Mouse (Mus musculus) NIH3T3 (cell line): ENCODE data around the gene Morc2b.
A peak's percentile ranks its signal among the peaks of the same experiment; 100 is the strongest.
"Not testable (repeated sequence)": the region's sequence is repeated elsewhere in the genome, so short reads cannot be mapped to it uniquely, and the experiment has no call there.

Experiments used
- DNase-seq: peaks from one replicate; pipeline ENCODE4 v3.0.0-alpha.2; 2012; ENCODE audit warnings: low read depth

Gene Morc2b

DNA sequence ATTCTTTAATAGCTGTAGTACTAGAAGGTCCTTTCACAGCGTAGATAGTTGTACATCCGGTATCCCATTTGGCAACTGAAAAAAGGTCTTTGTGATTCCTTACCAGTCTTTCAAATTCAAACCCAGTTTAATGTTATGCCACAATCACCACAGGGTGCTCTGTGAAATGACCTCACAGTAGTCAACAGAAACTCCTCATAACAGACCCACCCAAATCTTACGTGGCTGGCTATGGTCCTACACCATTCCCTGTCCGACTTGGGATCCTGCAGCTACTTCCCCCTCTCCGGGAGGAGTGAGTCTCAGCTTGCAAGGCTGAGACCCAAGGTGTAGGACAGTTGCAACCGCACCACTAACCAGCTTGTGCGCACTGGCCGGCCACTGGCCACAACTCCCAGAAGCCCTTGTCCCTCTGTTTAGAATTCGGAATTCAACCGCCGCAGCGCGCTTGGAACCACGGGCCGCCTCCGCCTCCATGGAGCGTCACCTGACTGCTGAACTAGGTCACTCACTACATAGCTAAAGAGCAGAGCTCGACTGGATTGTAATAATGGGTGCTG, at the start of gene Morc2b:
Morc2b (minus strand) TSS at position 423 of the 560 bp plus-strand sequence.
- no peak for DNase-seq

DNA sequence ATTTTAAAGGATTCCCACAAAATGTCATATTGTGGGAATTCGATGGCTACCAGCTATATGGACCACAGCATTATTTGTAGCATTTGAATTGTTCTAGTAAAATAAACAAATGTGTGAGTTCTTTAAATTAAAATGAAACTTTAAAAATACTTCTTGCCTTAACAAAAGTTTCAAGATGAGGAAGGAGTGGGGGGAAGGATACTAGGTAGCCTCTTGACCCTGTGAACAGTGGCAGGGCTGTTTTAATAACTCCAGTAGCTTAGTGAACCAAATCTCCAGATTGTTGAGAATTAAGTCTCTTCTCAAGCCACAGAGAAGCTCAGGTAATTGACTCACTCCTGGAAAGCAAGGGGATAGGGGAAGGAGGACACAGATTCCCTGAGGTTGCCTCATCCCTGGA, 28.7 kb upstream of the Morc2b start, which contains the start of gene Olfr55:
Olfr55 (plus strand) TSS at position 301 of the 400 bp plus-strand sequence.
- DNase-seq: not testable (repeated sequence)

DNA sequence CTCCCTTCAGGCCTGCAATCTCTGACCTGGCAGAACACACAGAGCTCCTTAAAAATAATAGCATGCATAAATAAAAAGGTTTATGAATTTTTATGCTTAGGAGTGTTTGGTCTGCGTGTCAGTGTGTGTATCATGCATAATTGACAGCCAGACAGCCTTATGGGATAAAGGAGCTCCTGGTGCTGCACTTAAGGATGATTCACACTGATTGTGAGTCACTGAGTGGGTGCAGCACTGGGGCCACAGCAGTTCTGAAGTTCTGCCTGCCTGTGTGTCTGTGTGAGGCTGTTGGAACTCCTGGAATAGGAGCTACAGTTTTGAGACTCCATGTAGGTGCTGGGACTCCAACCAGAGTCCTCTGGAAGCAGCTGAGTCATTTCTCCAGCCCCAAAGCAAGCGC, 13.2 kb downstream of the Morc2b start:
- DNase-seq: peak; percentile 70

DNA sequence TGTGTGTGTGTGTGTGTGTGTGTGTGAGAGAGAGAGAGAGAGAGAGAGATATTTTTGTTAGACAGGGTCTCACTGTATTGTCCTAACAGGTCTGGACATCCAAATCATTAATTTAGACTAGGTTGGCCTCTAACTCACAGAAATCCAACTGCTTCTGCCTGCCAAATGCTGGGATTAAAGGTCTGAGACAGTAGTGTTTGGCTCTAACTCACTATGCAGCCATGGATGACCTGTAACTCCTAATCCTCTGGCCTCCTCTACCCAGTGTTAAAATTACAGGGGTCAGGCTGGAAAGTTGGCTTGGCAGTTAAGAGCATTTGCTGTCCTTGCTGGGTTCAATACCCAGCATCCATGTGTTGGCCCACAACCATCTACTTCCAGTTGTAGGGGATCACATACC, 14.9 kb downstream of the Morc2b start:
- no peak for DNase-seq

DNA sequence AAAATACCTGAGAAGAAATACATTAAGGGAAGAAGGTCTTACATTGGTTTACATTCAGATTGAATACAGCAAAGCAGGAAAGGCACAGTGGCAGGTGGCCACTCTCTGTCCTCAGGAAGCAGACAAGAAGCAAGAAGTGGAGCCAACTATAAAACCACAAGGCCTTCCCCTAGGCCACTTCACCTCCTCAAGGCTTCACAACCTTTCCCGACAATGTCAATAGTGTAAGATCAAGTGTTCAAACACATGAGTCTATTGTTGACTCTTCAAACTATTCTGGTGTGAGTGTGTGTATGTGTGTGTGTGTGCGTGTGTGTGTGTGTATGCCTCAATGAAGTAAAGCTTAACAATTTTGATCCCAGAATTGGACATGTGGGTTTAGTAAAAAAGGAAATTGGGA, 42.1 kb downstream of the Morc2b start:
- no peak for DNase-seq

DNA sequence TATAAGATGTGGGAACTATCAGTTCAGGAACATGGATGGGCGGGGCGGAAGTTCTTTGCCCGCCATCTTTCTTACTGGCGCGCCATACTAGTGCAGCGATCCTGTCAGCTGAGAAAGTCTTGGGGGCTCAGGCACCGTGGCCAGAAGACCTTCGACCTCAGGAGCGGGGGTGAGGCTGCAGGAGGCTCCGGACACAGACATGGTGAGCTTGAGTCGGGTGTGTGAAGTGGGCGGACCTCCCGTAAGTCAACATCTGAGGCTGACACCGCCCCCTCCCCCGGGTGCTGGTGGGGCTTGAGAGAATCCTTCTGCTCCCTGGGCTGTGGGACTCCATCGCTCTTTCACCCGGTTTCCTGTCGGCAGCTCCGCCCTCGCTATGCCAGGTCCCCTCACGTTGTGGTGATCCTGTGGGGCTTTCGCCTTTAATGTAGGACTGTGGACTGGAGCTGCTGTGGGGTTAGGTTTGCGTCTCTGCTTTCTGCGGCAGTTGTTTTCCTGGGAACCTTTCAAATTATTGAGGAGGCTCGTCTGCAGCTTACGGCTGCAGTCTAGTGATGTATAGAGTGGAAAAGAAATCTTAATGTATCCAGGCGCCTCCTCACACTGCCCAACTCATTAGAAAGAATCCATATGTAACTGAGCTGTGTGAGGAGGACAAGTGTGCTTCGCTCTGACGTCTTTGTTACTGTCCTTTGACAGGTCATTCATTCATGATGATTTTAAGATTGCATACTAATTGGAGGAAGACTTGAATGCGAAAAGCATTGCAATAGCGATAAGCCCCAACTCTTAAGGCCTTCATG, 46.9 kb downstream of the Morc2b start:
- peak; percentile 87 for DNase-seq

DNA sequence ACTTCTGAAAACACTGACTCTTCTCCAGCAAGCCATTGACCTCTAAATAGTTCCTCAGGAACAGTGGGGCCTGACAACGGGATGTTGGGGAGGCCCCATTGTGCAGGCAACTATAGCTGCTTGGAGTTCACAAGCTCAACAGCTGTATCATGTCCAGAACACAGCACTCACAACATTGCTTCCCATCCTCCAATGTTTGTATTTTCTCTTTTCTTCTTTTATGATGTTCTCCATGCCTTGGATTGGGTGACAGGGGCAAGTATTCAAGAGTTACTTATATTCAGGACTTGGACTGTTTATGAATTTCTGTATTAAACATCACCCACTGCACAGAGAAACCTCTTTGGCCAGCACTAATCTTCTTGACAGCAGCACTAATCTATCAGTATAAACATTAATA, 47.9 kb downstream of the Morc2b start:
- DNase-seq: no peak

DNA sequence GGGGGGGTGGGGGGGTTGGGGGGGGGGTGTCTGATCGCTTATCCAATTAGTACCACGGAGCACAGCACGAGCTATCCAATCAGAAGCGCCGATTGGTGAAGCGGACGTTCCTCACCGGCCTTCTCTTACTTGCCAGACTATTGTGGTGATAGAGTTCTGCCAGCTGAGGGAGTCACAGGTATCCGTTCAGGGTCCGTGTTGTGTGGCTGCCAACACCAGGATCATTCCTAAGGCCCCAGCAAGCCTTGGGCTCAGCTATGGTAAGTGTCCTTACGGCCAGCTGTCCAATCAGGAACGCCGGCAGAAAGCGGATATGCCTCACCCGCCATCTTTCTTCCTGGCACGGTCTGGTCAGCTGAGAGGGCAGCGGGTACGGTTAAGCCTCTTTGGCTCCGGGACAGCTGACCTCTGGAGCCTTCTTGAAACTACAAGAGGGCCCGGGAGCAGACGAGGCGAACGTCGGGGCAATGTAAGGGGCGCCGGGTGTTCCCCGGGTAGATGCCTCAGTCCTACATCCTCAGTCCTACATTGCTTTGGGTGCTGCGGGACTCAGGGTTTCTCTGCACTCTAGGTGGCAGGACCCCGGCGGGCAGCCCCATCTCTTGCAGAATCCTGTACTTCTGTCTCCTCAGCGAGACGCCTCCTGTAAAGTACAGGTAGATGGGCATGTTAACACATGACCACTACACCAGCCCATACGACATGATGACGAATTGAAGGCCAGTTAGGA, 50.1 kb downstream of the Morc2b start, which contains the start of gene Zfp563:
Zfp563 (plus strand) TSS at position 91 of the 730 bp plus-strand sequence.
- peak; percentile 95 for DNase-seq

DNA sequence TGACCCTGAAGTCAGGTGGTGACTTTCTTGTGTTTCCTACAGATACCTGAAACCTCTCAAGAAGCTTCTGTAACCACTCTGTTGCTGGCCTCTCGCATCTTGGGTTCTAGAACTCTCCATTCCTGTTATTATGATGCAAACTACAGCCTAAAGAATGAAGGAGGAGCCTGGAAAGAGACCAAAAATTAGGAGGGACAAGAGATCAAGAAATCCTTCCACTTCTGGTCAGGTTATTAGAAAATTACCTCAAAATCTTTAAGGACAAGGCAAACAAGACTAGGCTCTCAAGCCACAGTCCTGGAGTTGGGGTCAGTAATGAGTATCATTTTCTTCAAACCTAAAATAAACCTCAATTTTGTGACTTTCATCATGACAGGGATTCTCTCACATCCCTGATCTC, 71.5 kb downstream of the Morc2b start, which contains the start of gene 4921501E09Rik:
4921501E09Rik (minus strand) TSS at position 101 of the 400 bp plus-strand sequence.
- DNase-seq: no peak
